Mouse (Mus musculus) liver, embryonic 13.5 days (tissue): ENCODE measurements at regions not wholly inside any gene's neighbourhood (a gene's known extent, or its start where the extent isn't known, plus 50 kb on each side); places are given as distances from the start of the nearest gene placed in this dataset.

Experiments used
- ATAC-seq: fragments of 200-750 bp; cut with Nextera tagmentation; 2 replicates; pipeline ENCODE4 v1.8.0; 2017; ENCODE audit warnings: low read depth, mild to moderate bottlenecking, moderate number of reproducible peaks, moderate library complexity
- DNase-seq: peaks from one replicate; pipeline ENCODE4 v3.0.0; 2022
- H3K27ac ChIP-seq: fragments of 300-500 bp; sonication (generic); 2 replicates; pipeline ENCODE4 v1.5.1; 2015; ENCODE audit warnings: moderate library complexity, mild to moderate bottlenecking, inconsistent platforms
- H3K27me3 ChIP-seq: fragments of 300-500 bp; sonication (generic); 2 replicates; pipeline ENCODE4 v1.6.1; 2015; ENCODE audit warnings: mild to moderate bottlenecking, inconsistent platforms
- H3K36me3 ChIP-seq: fragments of 300-500 bp; sonication (generic); 2 replicates; pipeline ENCODE4 v1.6.1; 2015; ENCODE audit warnings: mild to moderate bottlenecking, inconsistent platforms
- H3K4me1 ChIP-seq: fragments of 300-500 bp; sonication (generic); replicated peaks from 2 replicates; pipeline ENCODE4 v1.6.1; 2015; ENCODE audit warnings: inconsistent platforms
- H3K4me2 ChIP-seq: fragments of 300-500 bp; sonication (generic); 2 replicates; pipeline ENCODE4 v1.6.1; 2015; ENCODE audit warnings: inconsistent platforms, mild to moderate bottlenecking, moderate library complexity
- H3K4me3 ChIP-seq: fragments of 300-500 bp; sonication (generic); replicated peaks from 2 replicates; pipeline ENCODE4 v1.5.1; 2015; ENCODE audit warnings: mild to moderate bottlenecking, inconsistent platforms
- H3K9ac ChIP-seq: fragments of 300-500 bp; sonication (generic); 2 replicates; pipeline ENCODE4 v1.6.1; 2015; ENCODE audit warnings: mild to moderate bottlenecking, inconsistent platforms
- H3K9me3 ChIP-seq: fragments of 300-500 bp; sonication (generic); replicated peaks from 2 replicates; pipeline ENCODE4 v1.6.1; 2016; ENCODE audit warnings: inconsistent platforms
- WGBS: fragments of 180-500 bp; shearing (Covaris S2); methylation state at CpG from one replicate; pipeline ENCODE4 v1.1.7; 2015; ENCODE audit not compliant: insufficient replicate concordance; 5-methylcytosine and 5-hydroxymethylcytosine counted together

DNA sequence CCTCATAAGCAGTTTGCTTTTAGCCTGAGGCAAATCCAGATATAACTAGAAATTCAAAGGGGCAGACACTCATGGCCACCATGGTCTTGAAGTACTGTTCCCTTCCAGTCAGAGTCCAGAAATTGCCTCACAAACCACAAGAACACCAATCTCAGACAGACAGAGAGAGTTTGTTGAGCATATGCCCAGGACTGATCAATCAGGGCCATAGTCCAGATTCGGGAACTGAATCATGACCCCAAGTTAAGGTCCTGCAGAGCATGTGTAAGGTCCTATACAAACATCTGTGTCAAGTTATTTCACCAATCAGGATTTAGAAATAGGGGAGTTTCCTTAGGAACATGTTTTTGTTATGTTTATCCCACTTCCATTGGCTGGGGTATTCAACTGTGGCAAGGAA lies 125.7 kb upstream of the Nampt start:
- Histone ChIP-seq H3K9ac (no peak overlapping the region), H3K27me3 (no peaks in the 10 kb centered on the region), H3K9me3 (no peaks in the 10 kb centered on the region), H3K36me3 (no peaks in the 10 kb centered on the region), H3K4me3 (no peak overlapping the region), H3K27ac (no peak overlapping the region), H3K4me1 (no peaks in the 10 kb centered on the region), H3K4me2 (no peak overlapping the region)
- DNase-seq: no peak
- WGBS: 56% methylated on average over 1 of the region's 1 CpGs
- no peak for ATAC-seq

DNA sequence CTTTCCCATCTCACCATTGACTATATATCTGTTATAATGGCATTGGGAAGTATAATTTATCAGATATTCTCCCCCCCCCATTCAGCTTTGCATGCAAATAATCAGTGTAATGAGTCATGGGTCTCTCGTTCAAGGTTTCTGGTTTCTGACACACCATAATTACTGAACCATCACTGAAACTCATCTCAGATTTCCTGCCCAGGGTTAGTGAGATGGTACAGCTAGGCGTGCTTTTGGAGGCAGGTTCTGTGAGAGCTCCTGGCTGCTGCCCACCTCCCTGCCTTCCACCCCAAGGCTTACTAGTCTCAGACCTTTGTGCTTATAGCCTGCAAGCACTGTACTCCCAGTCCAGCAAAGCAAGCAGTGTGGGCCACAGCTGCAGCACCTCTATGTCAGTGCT lies 122.5 kb upstream of the Nampt start:
- Histone ChIP-seq H3K27ac (no peak overlapping the region), H3K9ac (no peak overlapping the region), H3K4me1 (no peaks in the 10 kb centered on the region), H3K36me3 (no peaks in the 10 kb centered on the region), H3K27me3 (no peaks in the 10 kb centered on the region), H3K9me3 (no peaks in the 10 kb centered on the region), H3K4me3 (no peak overlapping the region), H3K4me2 (no peak overlapping the region)
- 59% methylated on average over 2 of the region's 2 CpGs for WGBS
- ATAC-seq (no peak), DNase-seq (no peak)

DNA sequence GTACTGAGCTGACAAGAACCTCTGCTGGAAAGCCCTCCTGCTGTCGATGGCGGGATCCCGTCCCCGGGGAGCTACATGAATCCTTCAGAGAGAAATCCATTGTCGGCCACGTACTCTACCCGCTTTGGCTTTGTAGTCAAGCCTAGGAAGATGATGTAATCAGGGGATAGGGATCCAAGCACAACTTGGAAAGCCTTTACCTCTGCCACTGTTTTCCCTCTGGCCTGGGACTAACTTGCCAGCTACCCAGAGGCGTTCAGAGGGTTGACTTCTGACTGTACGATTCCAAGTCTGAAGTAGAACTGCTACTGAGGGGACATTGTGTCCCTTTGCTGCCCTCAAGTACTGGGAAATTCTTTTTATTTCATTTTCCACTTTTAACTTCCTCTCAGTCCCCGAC lies 110.2 kb upstream of the Nampt start:
- H3K4me3 ChIP-seq: no peak overlapping the region
- no peak for ATAC-seq
- no peaks in the 10 kb centered on the region for H3K36me3 ChIP-seq
- 77% methylated on average over 10 of the region's 10 CpGs for WGBS
- H3K4me2 ChIP-seq: no peak overlapping the region
- no peaks in the 10 kb centered on the region for H3K4me1 ChIP-seq
- no peaks in the 10 kb centered on the region for H3K9me3 ChIP-seq
- H3K9ac ChIP-seq: no peak overlapping the region
- H3K27ac ChIP-seq: no peak overlapping the region
- DNase-seq: no peak
- no peaks in the 10 kb centered on the region for H3K27me3 ChIP-seq

DNA sequence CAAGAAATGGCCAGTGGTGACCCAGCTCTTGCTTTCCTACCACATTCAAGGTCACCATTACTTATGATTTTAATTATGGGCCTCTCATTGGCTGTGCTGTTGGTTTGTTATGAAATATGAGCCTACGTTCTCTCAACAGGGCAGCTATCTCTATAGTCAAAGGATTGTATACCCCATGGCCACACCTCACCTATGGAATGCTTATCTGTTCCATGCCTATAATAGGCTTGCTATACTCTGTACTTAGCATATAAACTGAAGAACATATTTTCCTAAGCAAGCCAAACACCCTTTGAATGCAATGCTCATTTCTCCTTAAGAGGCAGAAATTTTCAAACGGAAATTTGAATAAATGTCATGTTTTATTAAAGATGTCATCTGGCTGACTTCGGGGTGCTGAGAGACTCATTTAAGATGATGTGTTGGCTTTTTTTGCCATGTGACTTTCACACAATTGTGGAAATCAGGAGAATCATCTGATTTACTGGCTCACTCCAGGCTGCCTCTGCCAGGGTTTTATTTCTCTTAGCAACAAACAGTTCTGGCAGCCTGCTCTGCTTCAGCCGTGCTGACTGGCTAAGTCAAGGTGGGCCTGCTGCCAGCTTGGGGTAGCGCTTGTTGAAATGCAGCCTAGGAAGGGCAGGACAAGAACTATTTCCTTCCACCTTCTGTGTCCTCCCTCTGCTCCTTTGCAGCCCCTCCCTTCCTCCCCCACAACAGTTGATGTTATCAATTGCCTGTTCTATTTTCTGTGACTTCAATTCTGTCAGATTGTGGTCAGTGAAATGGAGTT lies 102.0 kb upstream of the Nampt start:
- no peaks in the 10 kb centered on the region for H3K27me3 ChIP-seq
- H3K4me1 ChIP-seq: no peaks in the 10 kb centered on the region
- no peak overlapping the region for H3K27ac ChIP-seq
- H3K9ac ChIP-seq: no peak overlapping the region
- H3K4me3 ChIP-seq: no peak overlapping the region
- H3K4me2 ChIP-seq: no peak overlapping the region
- 47% methylated on average over 5 of the region's 5 CpGs for whole genome bisulfite sequencing
- ATAC-seq (no peak), DNase-seq (no peak)
- H3K9me3 ChIP-seq: no peaks in the 10 kb centered on the region
- H3K36me3 ChIP-seq: no peaks in the 10 kb centered on the region

DNA sequence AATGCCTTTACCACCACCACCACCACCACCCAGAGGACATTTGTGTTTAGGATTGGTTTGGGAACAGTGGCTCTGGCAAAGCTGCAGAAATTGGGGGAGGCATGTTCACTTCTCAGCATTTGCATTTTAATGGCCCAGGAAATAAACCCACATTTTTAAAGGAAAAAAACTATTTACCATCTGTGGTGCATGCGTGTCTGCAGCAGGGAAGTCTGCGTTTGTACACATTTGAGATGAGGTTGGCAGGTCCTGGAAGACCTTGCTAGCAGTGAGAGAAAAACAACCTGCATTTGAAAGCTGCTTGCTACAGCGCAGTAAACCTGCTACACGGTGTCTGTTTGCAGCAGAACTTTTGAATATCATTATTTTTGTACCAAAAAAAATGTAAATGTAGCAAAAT lies 100.1 kb upstream of the Nampt start:
- ATAC-seq (no peak), DNase-seq (no peak)
- H3K27ac ChIP-seq: no peak overlapping the region
- WGBS: 73% methylated on average over 4 of the region's 4 CpGs
- H3K9me3 ChIP-seq: no peaks in the 10 kb centered on the region
- no peaks in the 10 kb centered on the region for H3K27me3 ChIP-seq
- H3K4me1 ChIP-seq: no peaks in the 10 kb centered on the region
- no peak overlapping the region for H3K4me3 ChIP-seq
- H3K36me3 ChIP-seq: no peaks in the 10 kb centered on the region
- H3K4me2 ChIP-seq: no peak overlapping the region
- no peak overlapping the region for H3K9ac ChIP-seq

GRCm38 (mm10) chr12:32724451-32725188 lies 94.7 kb upstream of the Nampt start:
- Histone ChIP-seq H3K36me3 (no peaks in the 10 kb centered on the region), H3K27ac (no peak overlapping the region), H3K4me3 (no peak overlapping the region), H3K27me3 (no peaks in the 10 kb centered on the region), H3K4me1 (no peaks in the 10 kb centered on the region), H3K9ac (no peak overlapping the region), H3K4me2 (no peak overlapping the region), H3K9me3 (no peaks in the 10 kb centered on the region)
- no peak for ATAC-seq
- DNase-seq: no peak
- WGBS: 64% methylated on average over 7 of the region's 7 CpGs

DNA sequence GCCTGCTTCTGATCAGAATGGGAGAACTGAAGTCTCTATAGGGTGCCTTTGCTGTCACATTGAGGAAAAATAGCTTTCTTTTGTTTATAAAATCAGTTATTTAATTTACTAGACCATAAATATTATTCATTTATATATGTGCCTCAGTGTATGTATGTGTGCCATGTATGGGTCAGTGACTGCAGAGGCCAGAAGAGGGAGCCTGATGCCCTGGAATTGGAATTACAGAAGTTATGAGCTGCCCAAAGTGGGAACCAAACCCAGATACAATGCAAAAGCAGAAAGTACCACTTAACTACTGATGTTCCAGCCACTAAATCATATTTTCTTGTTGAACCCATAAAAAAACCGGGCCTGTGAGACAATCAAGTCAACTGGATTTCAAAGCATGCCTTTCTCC lies 91.8 kb upstream of the Nampt start:
- no peak for DNase-seq
- H3K4me1 ChIP-seq: no peaks in the 10 kb centered on the region

GRCm38 (mm10) chr12:32728425-32728824 lies 90.9 kb upstream of the Nampt start:
- Histone ChIP-seq H3K4me1 (no peaks in the 10 kb centered on the region), H3K27ac (no peak overlapping the region), H3K4me2 (no peak overlapping the region), H3K9me3 (no peaks in the 10 kb centered on the region), H3K36me3 (no peaks in the 10 kb centered on the region), H3K4me3 (no peak overlapping the region), H3K27me3 (no peaks in the 10 kb centered on the region), H3K9ac (no peak overlapping the region)
- DNase-seq (no peak), ATAC-seq (no peak)
- 66% methylated on average over 10 of the region's 10 CpGs for WGBS

More for the DNA sequence above, 91.8 kb upstream of the Nampt start:
- Histone ChIP-seq H3K9ac (no peak overlapping the region), H3K27ac (no peak overlapping the region), H3K9me3 (no peaks in the 10 kb centered on the region), H3K4me2 (no peak overlapping the region), H3K36me3 (no peaks in the 10 kb centered on the region), H3K27me3 (no peaks in the 10 kb centered on the region), H3K4me3 (no peak overlapping the region)
- ATAC-seq: no peak
- 29% methylated on average over 1 of the region's 1 CpGs for WGBS

DNA sequence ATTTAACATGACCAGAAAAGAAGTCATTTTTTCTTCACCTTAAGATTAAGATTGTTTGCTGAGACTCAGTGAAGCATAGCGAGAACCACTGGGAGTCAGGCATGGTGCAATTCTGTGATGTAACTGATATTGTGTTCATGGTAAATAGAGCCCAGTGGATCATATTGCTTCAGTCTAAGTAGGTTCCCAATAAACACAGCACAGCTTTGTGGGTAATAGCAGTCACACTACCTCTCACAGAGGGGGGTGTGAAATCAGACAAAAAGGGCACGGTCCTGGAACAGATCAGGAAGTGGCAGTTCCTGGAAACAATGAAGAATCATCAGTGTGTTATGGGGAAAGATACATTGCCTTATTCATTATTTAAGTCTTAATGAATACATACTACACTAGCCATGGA lies 84.1 kb upstream of the Nampt start:
- DNase-seq (no peak), ATAC-seq (no peak)
- 55% methylated on average over 2 of the region's 2 CpGs for WGBS
- Histone ChIP-seq H3K9me3 (no peaks in the 10 kb centered on the region), H3K27ac (no peak overlapping the region), H3K36me3 (no peaks in the 10 kb centered on the region), H3K4me3 (no peak overlapping the region), H3K4me2 (no peak overlapping the region), H3K4me1 (no peaks in the 10 kb centered on the region), H3K9ac (no peak overlapping the region), H3K27me3 (no peaks in the 10 kb centered on the region)

GRCm38 (mm10) chr12:32741465-32741864 lies 77.9 kb upstream of the Nampt start:
- Histone ChIP-seq H3K27ac (no peak overlapping the region), H3K4me1 (no peaks in the 10 kb centered on the region), H3K9ac (no peak overlapping the region), H3K4me2 (no peak overlapping the region), H3K9me3 (no peaks in the 10 kb centered on the region), H3K27me3 (no peaks in the 10 kb centered on the region), H3K4me3 (no peak overlapping the region), H3K36me3 (no peaks in the 10 kb centered on the region)
- DNase-seq (no peak), ATAC-seq (no peak)

GRCm38 (mm10) chr12:32757441-32758119 lies 61.8 kb upstream of the Nampt start:
- Histone ChIP-seq H3K9me3 (no peaks in the 10 kb centered on the region), H3K4me2 (no peak overlapping the region), H3K27ac (no peak overlapping the region), H3K9ac (no peak overlapping the region), H3K36me3 (no peaks in the 10 kb centered on the region), H3K4me1 (no peaks in the 10 kb centered on the region), H3K27me3 (no peaks in the 10 kb centered on the region), H3K4me3 (no peak overlapping the region)
- DNase-seq (no peak), ATAC-seq (no peak)
- WGBS: 61% methylated on average over 2 of the region's 2 CpGs
